Mouse (Mus musculus): ENCODE data around the gene Spint5. TPM values are rescaled to one million over a fixed set of nuclear protein-coding genes. Genes with fewer than 3 reads are reported as not detected.

Gene Spint5
- polyA plus RNA-seq (2015; fragmentation: Nextera tagmentation; extraction: Ambion mirVana) = not detected in 2 replicates

DNA sequence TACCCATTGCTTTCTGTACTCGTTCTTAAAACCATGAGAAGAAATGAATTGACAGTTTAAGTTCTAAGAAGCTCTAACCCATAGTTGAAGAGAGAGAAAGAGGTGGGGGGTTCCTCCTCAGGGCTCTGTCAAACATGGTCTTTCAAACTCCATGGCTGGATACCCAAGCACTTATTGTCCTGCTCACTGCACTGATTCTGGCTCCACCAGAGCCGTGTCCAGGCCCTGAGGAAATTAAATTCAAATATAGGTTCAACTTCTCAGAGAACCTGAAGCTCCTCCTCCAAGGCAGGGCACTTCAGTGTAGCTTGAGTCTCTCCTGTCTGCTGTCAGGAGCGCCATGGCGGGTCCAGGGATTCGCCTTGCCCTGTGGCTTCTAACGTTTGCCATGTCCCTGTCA is at the start of gene Spint5:
Gene Spint5 (plus strand): TSS at position 301 of the 400 bp plus-strand sequence.
- Histone ChIP-seq H3K4me3 (no peak within 1 kb of the TSS), H3K9me3 (no peaks in the 10 kb centered on the region), H3K27ac (replicated peaks) (no peak within 1 kb of the TSS), H3K4me2 (replicated peaks) (no peak within 1 kb of the TSS), H3K36me3 (no peaks in the 10 kb centered on the region), H3K27me3 (no peaks in the 10 kb centered on the region), H3K9ac (replicated peaks) (no peak within 1 kb of the TSS), H3K4me1 (no peaks in the 10 kb centered on the region)
- ATAC-seq (replicated peaks) = no peak
- 78% methylated on average over 6 of the region's 6 CpGs for WGBS

DNA sequence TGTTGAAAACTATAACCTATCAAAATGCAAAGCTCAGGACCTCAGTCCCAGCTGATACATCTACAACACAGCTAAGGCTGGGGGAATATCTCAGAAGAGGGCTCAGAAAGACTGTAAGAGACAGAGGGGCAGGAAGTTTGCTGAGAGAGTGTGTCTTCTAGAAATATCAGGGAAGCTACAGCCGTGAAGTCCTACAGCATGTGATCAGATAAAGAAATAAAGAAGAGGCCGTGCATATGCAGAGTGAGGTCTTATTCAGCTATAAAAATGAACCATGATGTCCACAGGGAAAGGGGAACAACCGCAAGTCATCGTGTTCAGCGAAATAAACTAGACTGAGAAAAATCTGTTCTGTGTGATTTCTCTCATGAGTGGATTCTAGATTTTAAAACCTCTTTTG is 44.8 kb upstream of the Spint5 start:
- H3K9ac ChIP-seq (replicated peaks) = no peak overlapping the region
- no peaks in the 10 kb centered on the region for H3K36me3 ChIP-seq
- no peak overlapping the region for H3K4me3 ChIP-seq
- no peak overlapping the region for H3K4me2 ChIP-seq (replicated peaks)
- ATAC-seq (replicated peaks) = no peak
- WGBS = 81% methylated on average over 5 of the region's 5 CpGs
- H3K9me3 ChIP-seq = no peaks in the 10 kb centered on the region
- H3K27me3 ChIP-seq = no peaks in the 10 kb centered on the region
- H3K4me1 ChIP-seq = no peaks in the 10 kb centered on the region
- H3K27ac ChIP-seq (replicated peaks) = no peak overlapping the region

DNA sequence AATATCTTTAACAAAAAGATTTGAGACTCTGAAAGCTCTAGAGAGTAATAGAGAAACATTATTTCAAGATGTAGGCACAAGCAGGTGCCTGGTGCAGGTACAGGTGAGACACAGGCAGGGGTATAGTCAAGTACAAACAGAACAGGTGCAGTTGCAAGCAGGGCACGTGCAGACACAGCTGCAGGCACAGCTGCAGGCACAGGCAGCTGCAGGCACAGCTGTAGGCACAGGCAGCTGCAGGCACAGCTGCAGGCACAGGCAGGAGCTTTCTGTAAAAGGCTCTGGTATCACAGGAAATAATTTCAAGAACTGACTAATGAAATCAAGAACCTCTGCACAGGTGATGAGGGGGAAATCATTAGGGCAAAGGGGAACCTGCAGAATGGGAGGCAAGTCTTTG is 44.2 kb upstream of the Spint5 start:
- H3K27ac ChIP-seq (replicated peaks) = no peak overlapping the region
- H3K4me3 ChIP-seq = no peak overlapping the region
- WGBS = 22% methylated on average over 1 of the region's 1 CpGs
- no peaks in the 10 kb centered on the region for H3K36me3 ChIP-seq
- H3K9ac ChIP-seq (replicated peaks) = no peak overlapping the region
- no peak overlapping the region for H3K4me2 ChIP-seq (replicated peaks)
- no peak for ATAC-seq (replicated peaks)
- H3K9me3 ChIP-seq = no peaks in the 10 kb centered on the region
- H3K27me3 ChIP-seq = no peaks in the 10 kb centered on the region
- H3K4me1 ChIP-seq = no peaks in the 10 kb centered on the region

DNA sequence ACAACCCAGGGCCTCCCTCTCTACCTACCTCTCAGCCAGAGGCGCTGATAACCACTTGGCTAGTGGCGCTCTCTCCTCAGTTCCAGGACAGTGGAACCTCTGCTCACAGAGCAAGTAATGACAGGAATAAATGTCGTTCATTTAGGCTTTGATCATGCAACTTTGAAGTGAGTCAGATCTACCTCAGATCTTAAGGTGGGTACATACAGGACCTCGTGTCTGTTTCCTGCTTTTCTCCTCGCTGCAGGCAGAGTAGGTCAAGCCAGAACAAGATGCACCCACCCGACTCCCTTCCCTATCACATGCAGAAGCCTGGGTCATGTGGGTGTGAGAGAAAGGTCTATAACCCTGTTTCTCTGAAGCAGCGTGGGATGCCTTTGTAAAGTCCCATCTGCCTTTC is 41.1 kb upstream of the Spint5 start, which contains the start of gene Wfdc11:
Gene Wfdc11 (minus strand): TSS at position 101 of the 400 bp plus-strand sequence.
- Histone ChIP-seq H3K4me3 (no peak within 1 kb of the TSS), H3K4me2 (replicated peaks) (no peak within 1 kb of the TSS), H3K9ac (replicated peaks) (no peak within 1 kb of the TSS), H3K36me3 (no peaks in the 10 kb centered on the region), H3K4me1 (peaks cover 4% of the 10 kb centered on the region; the same call in 1 of the 2 replicates), H3K27me3 (no peaks in the 10 kb centered on the region), H3K27ac (replicated peaks) (no peak within 1 kb of the TSS), H3K9me3 (no peaks in the 10 kb centered on the region)
- no peak for ATAC-seq (replicated peaks)
- WGBS = 81% methylated on average over 7 of the region's 7 CpGs

- WGBS = 80% methylated on average over 7 of the region's 7 CpGs
- Histone ChIP-seq H3K36me3 (no peaks in the 10 kb centered on the region), H3K9me3 (no peaks in the 10 kb centered on the region), H3K4me1 (peaks cover 7% of the 10 kb centered on the region; the same call in 1 of the 2 replicates), H3K27ac (replicated peaks) (no peak overlapping the region), H3K4me2 (replicated peaks) (no peak overlapping the region), H3K27me3 (no peaks in the 10 kb centered on the region), H3K9ac (replicated peaks) (no peak overlapping the region), H3K4me3 (no peak overlapping the region)
- no peak for ATAC-seq (replicated peaks)
Observed at GRCm38 (mm10) chr2:164676103-164676502, 39.0 kb upstream of the Spint5 start.

DNA sequence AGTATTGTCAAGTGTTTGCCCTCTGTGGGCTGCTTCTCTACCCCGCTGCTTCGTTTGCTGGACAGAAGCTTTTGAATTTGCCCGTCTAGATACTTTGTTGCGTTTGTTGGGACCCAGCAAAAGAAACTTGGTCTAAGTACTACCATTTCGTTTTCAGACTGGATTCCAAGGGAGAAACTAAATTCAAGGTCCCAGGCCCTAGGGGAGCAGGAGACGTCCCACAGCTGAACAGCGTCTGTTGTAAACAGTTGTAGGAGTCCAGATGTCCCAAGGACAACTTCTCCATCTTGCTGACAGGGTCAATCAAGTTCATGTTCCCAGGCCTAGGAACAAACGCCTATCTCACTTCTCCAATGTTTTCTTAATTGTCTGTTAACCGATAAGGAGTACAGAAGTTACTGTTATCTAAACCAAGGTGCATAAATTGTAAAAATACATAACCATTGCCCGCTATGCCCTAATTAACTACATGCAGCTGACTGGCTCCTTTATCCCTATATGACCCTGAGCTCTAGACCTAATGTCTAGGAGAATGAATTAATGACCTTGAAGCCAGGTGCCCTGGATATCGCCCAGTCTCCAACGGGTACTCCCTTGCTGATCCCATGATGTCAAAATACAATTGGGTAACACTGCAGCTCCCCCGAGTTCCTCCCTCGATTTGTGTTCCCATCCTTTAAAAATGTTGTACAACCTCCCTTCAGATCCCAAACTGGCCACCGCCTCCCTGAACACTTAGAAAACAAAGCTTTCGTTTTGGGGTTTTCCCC is 38.0 kb upstream of the Spint5 start:
- no peak for ATAC-seq (replicated peaks)
- peaks cover 7% of the 10 kb centered on the region; the same call in 1 of the 2 replicates for H3K4me1 ChIP-seq
- 87% methylated on average over 16 of the region's 16 CpGs for WGBS

DNA sequence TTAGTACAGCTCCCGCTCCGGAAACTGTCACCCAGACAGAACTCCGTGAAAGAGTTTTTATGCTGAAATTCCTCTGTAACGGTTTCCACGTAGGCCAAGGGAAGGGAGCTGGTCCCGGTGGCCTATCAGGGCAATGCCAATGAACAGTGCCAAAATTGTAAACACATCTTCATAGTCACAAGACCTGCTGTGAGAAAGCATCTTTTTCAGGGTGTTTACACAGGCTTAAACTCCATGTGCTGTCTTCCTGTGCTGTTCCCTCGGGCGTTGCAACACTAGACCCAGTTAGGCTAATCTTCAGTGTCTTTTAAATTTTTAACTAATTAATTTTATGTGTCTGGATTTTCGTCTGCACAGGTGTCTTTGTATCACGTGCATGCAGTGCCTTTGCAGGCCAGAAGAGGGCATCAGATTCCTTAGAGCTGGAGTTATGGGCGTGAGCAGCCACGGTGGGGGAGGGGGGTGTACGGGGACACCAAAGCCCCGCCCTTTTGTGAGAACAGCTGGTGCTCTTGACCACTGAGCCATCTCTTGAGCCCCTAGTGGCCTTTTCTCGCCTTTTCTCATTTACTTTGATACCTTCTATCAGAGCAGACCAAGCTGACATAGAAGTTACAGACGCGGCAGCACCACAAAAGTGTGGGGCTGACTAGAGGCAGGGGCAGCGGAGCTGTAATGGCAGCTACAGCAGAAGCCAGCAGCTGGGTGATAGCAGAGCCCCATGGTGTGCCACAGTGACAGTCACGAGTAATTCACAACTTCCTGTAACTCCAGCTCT is 36.1 kb upstream of the Spint5 start:
- H3K9me3 ChIP-seq = no peaks in the 10 kb centered on the region
- no peaks in the 10 kb centered on the region for H3K27me3 ChIP-seq
- WGBS = 24% methylated on average over 19 of the region's 19 CpGs
- no peak overlapping the region for H3K27ac ChIP-seq (replicated peaks)
- peak overlapping the region; percentile 32 for H3K4me3 ChIP-seq
- H3K4me2 ChIP-seq (replicated peaks) = peak overlapping the region; percentile 43
- H3K4me1 ChIP-seq = peaks cover 7% of the 10 kb centered on the region; the same call in 1 of the 2 replicates
- no peaks in the 10 kb centered on the region for H3K36me3 ChIP-seq
- ATAC-seq (replicated peaks) = peak; percentile 64; the same call in 1 of the 2 replicates
- H3K9ac ChIP-seq (replicated peaks) = no peak overlapping the region

More for the DNA sequence above, 38.0 kb upstream of the Spint5 start:
- H3K27ac ChIP-seq (replicated peaks) = no peak overlapping the region
- no peak overlapping the region for H3K4me3 ChIP-seq
- no peak overlapping the region for H3K4me2 ChIP-seq (replicated peaks)
- no peak overlapping the region for H3K9ac ChIP-seq (replicated peaks)
- no peaks in the 10 kb centered on the region for H3K9me3 ChIP-seq
- H3K27me3 ChIP-seq = no peaks in the 10 kb centered on the region
- H3K36me3 ChIP-seq = no peaks in the 10 kb centered on the region

GRCm38 (mm10) chr2:164679906-164680305 is 35.2 kb upstream of the Spint5 start:
- no peak overlapping the region for H3K27ac ChIP-seq (replicated peaks)
- 71% methylated on average over 3 of the region's 3 CpGs for WGBS
- H3K9me3 ChIP-seq = no peaks in the 10 kb centered on the region
- no peak overlapping the region for H3K4me2 ChIP-seq (replicated peaks)
- H3K4me3 ChIP-seq = no peak overlapping the region
- no peak overlapping the region for H3K9ac ChIP-seq (replicated peaks)
- no peaks in the 10 kb centered on the region for H3K36me3 ChIP-seq
- no peak for ATAC-seq (replicated peaks)
- peaks cover 7% of the 10 kb centered on the region; the same call in 1 of the 2 replicates for H3K4me1 ChIP-seq
- no peaks in the 10 kb centered on the region for H3K27me3 ChIP-seq

DNA sequence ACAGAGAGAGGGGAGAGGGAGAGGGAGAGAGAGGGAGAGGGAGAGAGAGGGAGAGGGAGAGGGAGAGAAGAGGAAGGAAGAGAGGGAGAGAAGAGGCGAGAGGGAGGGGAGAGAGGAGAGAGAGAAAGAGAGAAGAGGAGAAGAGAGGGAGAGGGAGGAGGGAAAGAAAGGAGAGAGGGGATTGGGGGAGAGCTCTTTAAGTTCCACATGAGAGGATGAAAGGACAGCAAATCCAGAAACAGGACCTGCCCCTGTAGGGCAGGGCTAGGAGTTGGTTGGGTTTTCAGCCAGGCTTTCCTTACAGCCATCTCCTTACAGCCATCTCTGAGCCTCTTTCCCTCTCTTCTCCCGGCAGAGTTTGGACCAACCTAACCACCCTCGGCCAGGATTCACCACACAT is 30.3 kb upstream of the Spint5 start, which contains the start of gene Wfdc13:
Gene Wfdc13 (plus strand): TSS at position 301 of the 400 bp plus-strand sequence.
- Histone ChIP-seq H3K27ac (replicated peaks) (no peak within 1 kb of the TSS), H3K4me2 (replicated peaks) (no peak within 1 kb of the TSS), H3K4me1 (no peaks in the 10 kb centered on the region), H3K36me3 (no peaks in the 10 kb centered on the region), H3K9me3 (no peaks in the 10 kb centered on the region), H3K9ac (replicated peaks) (no peak within 1 kb of the TSS), H3K27me3 (no peaks in the 10 kb centered on the region), H3K4me3 (no peak within 1 kb of the TSS)
- ATAC-seq (replicated peaks) = no peak
- 67% methylated on average over 3 of the region's 3 CpGs for WGBS

- no peaks in the 10 kb centered on the region for H3K4me1 ChIP-seq
- no peak within 1 kb of the TSS for H3K4me2 ChIP-seq (replicated peaks)
- H3K27ac ChIP-seq (replicated peaks) = no peak within 1 kb of the TSS
- ATAC-seq (replicated peaks) = no peak
- no peaks in the 10 kb centered on the region for H3K27me3 ChIP-seq
- no peak within 1 kb of the TSS for H3K4me3 ChIP-seq
- WGBS = 76% methylated on average over 4 of the region's 4 CpGs
- no peaks in the 10 kb centered on the region for H3K9me3 ChIP-seq
- H3K9ac ChIP-seq (replicated peaks) = no peak within 1 kb of the TSS
- H3K36me3 ChIP-seq = no peaks in the 10 kb centered on the region
Observed at GRCm38 (mm10) chr2:164698201-164698600, 16.9 kb upstream of the Spint5 start, which contains the start of gene Spint4. TSS of gene Spint4 (plus strand) at chr2:164698501.

- Histone ChIP-seq H3K27me3 (no peaks in the 10 kb centered on the region), H3K9ac (replicated peaks) (no peak overlapping the region), H3K27ac (replicated peaks) (no peak overlapping the region), H3K9me3 (no peaks in the 10 kb centered on the region), H3K4me3 (no peak overlapping the region), H3K4me2 (replicated peaks) (no peak overlapping the region), H3K4me1 (no peaks in the 10 kb centered on the region), H3K36me3 (no peaks in the 10 kb centered on the region)
- no peak for ATAC-seq (replicated peaks)
- 83% methylated on average over 5 of the region's 5 CpGs for WGBS
Observed at GRCm38 (mm10) chr2:164700959-164701358, 14.1 kb upstream of the Spint5 start.

DNA sequence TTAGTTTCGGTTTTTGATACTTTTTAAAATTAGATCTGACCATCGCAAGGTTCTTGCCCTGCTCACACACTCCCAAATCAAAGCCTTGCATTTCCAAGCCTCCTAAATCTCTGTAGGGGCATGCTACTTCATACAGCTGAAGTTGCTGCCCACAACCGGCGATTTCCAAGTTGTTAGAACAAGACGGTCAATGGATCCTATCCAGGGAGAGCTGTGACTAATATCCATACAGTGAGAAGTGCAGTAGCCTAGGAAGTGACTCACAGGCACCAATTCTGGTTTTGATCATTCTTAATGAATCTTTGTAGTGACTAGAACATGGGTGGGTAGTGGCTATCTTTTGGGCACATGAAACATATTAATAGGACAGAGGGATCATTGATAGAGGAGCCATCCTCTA is 13.3 kb upstream of the Spint5 start:
- H3K4me2 ChIP-seq (replicated peaks) = no peak overlapping the region
- H3K27ac ChIP-seq (replicated peaks) = no peak overlapping the region
- no peaks in the 10 kb centered on the region for H3K27me3 ChIP-seq
- 93% methylated on average over 5 of the region's 5 CpGs for WGBS
- no peaks in the 10 kb centered on the region for H3K9me3 ChIP-seq
- H3K4me1 ChIP-seq = no peaks in the 10 kb centered on the region
- H3K9ac ChIP-seq (replicated peaks) = no peak overlapping the region
- H3K36me3 ChIP-seq = no peaks in the 10 kb centered on the region
- H3K4me3 ChIP-seq = no peak overlapping the region
- ATAC-seq (replicated peaks) = no peak

Measured in forebrain, embryonic 15.5 days (tissue).